Mouse (Mus musculus): ENCODE results near the gene Rdh7.
"Not testable (repeated sequence)": the region's sequence is repeated elsewhere in the genome, so short reads cannot be mapped to it uniquely, and the experiment has no call there.

Gene Rdh7

DNA sequence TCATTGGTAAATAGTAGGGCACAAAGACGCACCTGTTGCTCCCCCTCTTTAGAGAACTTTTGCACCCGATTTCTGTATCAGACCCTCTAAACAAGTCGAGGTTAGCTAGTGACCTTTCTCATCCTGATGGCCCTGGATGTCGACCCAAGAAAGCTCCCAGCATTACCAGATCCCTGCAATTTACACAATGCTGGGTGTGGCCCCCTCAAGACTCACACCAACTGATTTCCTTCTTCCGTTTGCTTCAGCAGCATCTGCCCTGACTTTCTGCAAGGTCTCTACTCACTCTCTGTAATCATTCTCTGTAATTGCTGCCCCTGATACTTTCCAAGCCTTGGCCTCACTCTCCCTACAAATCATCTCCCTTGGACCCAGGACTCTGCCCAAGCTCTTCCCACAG, 8.1 kb upstream of the Rdh7 start:
- in situ Hi-C loops (cut with MboI, MseI) = no loop called here

GRCm38 (mm10) chr10:127893163-127894022, 4.8 kb upstream of the Rdh7 start:
- in situ Hi-C loops (cut with MboI, MseI) = not testable (repeated sequence)

DNA sequence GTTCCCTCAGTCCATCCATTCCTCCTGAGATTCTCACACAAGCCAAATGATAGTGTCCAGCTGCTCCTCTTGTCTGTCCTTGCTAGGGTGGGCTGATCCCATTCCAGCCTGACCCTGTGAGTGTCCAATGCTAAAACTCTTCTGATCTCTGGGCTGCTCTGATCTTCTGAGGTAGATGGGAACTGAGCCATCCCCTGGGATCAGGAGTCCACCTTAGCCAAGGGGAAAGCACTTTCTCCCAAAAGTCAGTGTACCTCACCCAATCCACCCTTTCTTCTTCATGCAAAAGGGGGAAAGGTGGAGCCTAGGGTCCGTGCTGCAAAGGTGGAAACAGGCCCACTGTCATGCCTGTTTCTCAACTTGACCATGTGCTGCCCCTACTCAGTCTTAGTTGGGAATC, 2.9 kb upstream of the Rdh7 start:
- in situ Hi-C loops (cut with MboI, MseI) = no loop called here

GRCm38 (mm10) chr10:127886971-127887370, 1.6 kb downstream of the Rdh7 start:
- in situ Hi-C loops (cut with MboI, MseI) = no loop called here

GRCm38 (mm10) chr10:127886551-127886950, 2.1 kb downstream of the Rdh7 start:
- in situ Hi-C loops (cut with MboI, MseI) = no loop called here

DNA sequence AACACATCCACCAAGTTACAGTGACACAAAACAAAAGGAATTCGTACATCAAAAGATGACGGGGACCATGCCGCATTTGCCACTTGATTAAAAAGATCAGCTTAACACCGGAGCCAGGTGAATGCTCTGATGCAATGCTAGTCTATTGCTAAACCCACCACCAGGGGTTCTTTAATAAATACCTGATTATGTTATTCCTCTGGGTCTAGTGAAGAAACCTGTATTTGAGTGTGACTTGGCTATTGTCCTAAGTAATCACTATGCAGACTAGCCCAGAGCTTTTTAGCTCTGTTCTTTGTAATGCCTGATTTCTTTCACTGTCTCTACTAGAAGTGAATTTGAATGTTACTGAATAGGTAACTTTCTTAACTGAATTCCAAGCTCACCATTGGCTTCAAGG, 7.6 kb downstream of the Rdh7 start:
- in situ Hi-C loops (cut with MboI, MseI) = no loop called here

DNA sequence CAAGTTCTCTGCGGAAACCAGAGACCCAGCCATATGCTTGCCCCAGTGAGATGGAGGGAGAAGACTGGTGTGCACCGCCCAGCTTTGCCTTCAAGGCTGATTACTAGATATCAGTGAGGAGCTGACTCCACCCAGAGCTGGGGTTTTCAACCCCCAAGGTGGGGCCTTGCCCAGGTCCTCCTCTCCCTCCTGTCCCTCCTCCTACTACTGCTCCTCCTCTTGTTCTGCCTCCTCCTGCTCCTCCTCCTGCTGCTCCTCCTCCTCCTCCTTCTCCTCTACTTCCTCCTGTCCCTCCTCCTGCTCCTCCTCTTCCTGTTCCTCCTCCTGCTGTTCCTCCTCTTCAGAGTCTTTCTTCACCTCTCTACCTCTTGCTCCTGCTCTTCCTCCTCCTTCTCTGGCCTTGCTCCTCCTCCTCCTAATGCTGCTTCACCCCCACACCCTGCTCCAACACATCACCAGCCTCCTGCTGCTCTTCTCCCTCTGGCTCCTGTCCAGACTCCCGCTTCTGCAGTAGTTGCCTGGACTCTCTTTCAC, 9.4 kb downstream of the Rdh7 start:
- in situ Hi-C loops (cut with MboI, MseI) = loop anchor here in 1 of 2 experiments (10.0 kb wide), 1 partner anchor 56 kb away; no protein-coding TSS in a partner anchor

GRCm38 (mm10) chr10:127878262-127879057, 10.2 kb downstream of the Rdh7 start:
- in situ Hi-C loops (cut with MboI, MseI) = loop anchor here in 1 of 2 experiments (10.0 kb wide), 1 partner anchor 56 kb away; no protein-coding TSS in a partner anchor

- in situ Hi-C loops (cut with MboI, MseI) = loop anchor here in 1 of 2 experiments (10.0 kb wide), 1 partner anchor 57 kb away; no protein-coding TSS in a partner anchor
These were observed 10.9 kb downstream of the Rdh7 start for GRCm38 (mm10) chr10:127877681-127878080.

DNA sequence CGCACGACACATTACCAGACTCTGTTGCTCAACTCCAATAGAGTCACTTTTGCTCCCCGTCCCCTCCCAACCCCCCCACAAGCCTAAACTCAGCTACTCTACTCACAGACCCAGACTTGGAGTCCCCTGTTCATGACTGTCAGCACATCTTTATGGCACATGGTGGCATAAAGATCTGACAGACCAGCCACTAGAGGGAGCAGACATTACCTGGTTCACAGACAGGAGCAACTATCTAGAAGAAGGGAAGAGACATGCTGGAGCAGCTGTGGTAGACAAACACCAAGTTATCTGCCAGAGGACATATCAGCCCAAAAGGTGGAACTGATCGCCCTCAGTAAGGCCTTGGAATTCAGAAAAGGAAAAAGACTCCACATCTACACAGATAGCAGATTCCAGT, 16.1 kb downstream of the Rdh7 start:
- in situ Hi-C loops (cut with MboI, MseI) = loop anchor here in 1 of 2 experiments (10.0 kb wide), 1 partner anchor 62 kb away; no protein-coding TSS in a partner anchor

GRCm38 (mm10) chr10:127866232-127866631, 22.4 kb downstream of the Rdh7 start, which contains the start of gene Rdh16f2:
Gene Rdh16f2 (plus strand): TSS chr10:127866474.
- in situ Hi-C loops (cut with MboI, MseI) = no loop called here

DNA sequence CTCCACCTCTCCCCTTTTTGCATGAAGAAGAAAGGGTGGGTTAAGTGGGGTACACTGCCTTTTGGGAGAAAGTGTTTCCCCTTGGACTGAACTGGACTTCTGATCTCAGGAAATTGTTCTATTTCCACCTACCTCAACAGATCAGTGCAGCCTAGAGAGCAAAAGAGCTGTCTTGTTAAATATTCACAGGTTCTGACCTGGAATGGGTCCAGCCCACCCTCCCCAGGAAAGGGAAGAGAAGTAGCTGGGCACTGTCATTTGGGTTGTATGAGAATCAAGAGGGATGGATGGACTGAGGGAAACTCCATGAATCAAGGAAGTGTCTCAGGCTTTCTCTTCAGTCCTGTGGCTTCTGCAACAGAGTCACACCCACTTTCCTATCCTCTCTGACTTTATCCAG, 23.7 kb downstream of the Rdh7 start:
- in situ Hi-C loops (cut with MboI, MseI) = no loop called here

DNA sequence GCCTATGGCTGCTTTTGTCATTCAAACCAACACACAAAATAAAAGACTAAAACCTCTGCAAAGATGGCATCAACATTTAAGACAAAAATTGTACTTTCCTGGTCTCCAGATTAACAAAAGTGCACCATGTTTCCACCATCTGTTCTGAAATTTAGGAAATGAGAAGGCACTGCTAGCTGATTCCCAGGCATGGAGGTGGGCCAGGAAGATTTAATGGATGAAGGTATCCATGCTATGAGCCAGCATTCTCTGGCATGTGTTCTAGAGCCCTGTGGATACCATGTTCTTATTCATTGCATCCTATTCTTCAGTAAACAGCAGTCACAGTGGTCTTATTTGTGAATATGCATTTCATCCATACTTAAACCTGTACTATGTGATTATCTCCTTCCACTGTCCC, 32.2 kb downstream of the Rdh7 start:
- in situ Hi-C loops (cut with MboI, MseI) = no loop called here

DNA sequence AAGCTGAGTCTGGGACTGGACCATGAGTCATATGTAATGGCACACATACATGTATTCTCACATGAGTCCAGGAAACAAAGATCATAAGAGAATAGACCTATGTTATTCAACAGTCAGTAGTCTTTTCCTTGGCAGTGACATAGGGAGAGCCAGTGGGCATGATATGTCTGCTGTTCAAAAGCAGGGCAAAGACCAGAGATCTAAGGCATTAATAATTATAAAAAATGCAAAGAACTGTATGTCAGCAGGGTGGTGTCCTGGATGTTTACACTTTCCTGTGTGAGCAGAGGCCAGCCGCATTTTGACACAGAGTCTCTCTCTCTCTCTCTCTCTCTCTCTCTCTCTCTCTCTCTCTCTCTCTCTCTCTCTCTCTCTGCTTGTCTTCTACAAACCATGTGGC, 39.0 kb downstream of the Rdh7 start, which contains the start of gene Rdh19:
Gene Rdh19, plus strand, starts transcription at position 301 of the 400 bp plus-strand sequence.
- in situ Hi-C loops (cut with MboI, MseI) = no loop called here

DNA sequence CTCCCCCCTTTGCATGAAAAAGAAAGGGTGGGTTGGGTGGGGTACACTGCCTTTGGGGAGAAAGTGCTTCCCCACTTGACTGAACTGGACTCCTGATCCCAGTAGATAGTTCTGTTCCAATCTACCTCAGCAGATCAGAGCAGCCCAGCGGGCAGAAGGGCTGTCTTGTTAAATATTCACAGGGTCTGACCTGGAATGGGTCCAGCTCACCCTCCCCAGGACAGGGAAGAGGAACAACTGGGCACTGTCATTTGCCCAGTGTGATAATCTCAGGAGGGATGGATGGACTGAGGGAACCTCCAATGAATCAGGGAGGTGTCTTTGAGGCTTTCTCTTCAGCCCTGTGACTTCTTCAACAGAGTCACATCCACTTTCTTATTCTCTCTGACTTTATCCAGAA, 40.5 kb downstream of the Rdh7 start:
- in situ Hi-C loops (cut with MboI, MseI) = no loop called here

GRCm38 (mm10) chr10:127845945-127846344, 42.7 kb downstream of the Rdh7 start:
- in situ Hi-C loops (cut with MboI, MseI) = not testable (repeated sequence)

- in situ Hi-C loops (cut with MboI, MseI) = no loop called here
These were observed 47.8 kb downstream of the Rdh7 start for GRCm38 (mm10) chr10:127840776-127841175.

- in situ Hi-C loops (cut with MboI, MseI) = loop anchor here in 1 of 2 experiments (5.0 kb wide), 1 partner anchor 89 kb away; no protein-coding TSS in a partner anchor
These were observed 50.1 kb downstream of the Rdh7 start for GRCm38 (mm10) chr10:127838539-127838938.

GRCm38 (mm10) chr10:127837793-127838192, 50.8 kb downstream of the Rdh7 start:
- in situ Hi-C loops (cut with MboI, MseI) = loop anchor here in 1 of 2 experiments (5.0 kb wide), 1 partner anchor 90 kb away; no protein-coding TSS in a partner anchor

GRCm38 (mm10) chr10:127835292-127835691, 53.3 kb downstream of the Rdh7 start:
- in situ Hi-C loops (cut with MboI, MseI) = loop anchor here in 1 of 2 experiments (5.0 kb wide), 1 partner anchor 92 kb away; no protein-coding TSS in a partner anchor

- in situ Hi-C loops (cut with MboI, MseI) = not testable (repeated sequence)
These were observed 54.4 kb downstream of the Rdh7 start for GRCm38 (mm10) chr10:127834186-127834585.

Measured in T-helper 17 cell (primary cell).